Mouse (Mus musculus): Measurements from ENCODE around the gene Neurod6.

Gene Neurod6

DNA sequence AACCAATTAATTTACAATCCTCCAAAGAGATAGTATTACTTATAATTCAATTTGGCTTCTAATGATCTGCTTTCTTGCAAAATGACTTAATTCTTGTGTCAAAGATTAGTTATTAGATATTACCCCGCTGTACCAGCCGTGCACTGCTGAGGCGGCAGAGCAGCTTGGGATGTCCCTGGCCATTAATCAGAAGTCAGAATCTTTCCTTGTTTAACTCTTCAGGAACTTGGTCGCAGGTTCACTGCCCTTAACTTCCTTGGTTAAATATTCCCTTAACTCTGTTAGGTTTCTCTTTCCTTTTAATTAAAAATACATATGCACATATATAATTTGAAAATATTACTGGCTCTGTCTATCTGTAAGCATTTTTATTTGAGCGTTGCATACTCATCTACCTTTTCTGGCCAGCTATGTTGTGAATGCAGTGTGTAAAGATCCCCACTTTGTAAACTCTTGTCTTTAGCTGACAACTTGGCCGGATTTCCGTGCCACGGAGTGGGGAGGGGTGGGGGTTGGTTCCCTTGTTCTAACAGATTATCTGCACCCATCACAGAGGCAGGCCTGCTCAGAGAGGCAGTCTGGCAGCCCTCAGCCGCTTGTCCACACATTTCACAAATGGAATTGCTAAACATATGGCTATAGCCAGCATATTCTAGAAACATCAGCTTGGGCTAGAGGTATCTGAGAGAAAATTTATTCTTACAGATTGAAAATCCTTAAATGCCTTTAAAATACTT lies 34.1 kb downstream of the Neurod6 start:
- in situ Hi-C loops (cut with MboI, MseI), result no loop called here

DNA sequence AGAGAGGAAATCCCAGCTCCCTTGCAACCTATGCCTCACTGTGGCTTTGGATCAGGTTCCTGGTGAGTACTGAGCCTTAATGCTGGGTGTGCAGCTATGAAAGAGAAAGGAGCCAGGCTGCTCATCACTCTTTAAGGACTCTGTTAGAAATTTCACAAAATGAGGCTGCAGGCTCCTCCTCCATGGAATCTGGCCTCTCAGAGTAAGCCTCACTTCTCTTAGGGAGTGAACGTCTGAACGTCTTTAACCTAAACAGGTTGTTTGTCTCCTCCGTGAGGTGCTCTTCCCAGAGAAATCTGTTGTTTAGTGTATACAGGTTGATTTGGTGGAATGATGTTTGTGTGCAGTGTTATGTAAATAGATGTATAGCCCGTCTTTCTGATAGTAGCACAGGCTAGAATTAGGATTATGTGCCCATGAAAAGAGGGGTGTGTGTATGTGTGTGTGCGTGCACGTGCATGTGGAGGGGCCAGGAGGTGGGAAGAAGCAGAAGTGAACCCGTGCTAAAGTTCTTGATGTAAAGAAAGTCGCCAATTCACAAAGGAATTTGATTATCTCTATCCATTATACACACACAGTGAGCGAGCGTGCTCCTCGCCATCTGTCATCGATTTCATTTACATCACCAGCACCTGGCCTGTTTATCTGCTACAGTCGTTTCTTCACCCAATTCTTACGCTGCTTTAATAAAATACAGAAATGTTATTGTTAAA lies 34.8 kb downstream of the Neurod6 start:
- in situ Hi-C loops (cut with MboI, MseI), result no loop called here

DNA sequence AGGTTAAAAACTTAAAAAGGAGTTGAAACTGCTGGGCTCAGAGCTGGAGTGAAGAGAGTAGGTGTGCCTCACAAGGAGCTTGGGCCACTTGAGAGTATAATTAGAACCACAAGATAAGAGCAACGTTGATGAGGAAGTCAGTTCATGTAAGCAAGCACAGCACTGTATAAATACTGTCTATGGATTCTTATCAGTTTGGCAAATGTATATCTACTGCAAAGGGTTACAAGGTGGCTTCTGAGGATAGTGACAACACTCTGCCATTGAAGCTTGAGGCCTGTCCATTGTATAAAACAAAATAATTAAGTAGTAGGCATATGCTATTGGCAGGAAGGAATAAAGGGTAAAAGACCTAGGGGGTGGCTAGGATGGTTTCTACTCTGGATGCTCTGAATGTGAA lies 46.4 kb downstream of the Neurod6 start:
- in situ Hi-C loops (cut with MboI, MseI), result loop anchor here in 1 of 2 experiments (5.0 kb wide), 1 partner anchor 558 kb away; no protein-coding TSS in a partner anchor

All from T-helper 17 cell (primary cell).